Mouse (Mus musculus) heart, postnatal 0 days (tissue): ENCODE results near the gene Ss18l2.
A peak's percentile ranks its signal among the peaks of the same experiment; 100 is the strongest.

ENCODE experiments used
- CTCF ChIP-seq: IDR thresholded peaks from 2 replicates; pipeline ENCODE4 v1.5.1; 2016; ENCODE audit warnings: antibody characterized with exemption, control low read depth, low read depth
- EP300 ChIP-seq: IDR thresholded peaks from 2 replicates; pipeline ENCODE4 v1.6.1; 2016; ENCODE audit warnings: antibody characterized with exemption, low read depth

DNA sequence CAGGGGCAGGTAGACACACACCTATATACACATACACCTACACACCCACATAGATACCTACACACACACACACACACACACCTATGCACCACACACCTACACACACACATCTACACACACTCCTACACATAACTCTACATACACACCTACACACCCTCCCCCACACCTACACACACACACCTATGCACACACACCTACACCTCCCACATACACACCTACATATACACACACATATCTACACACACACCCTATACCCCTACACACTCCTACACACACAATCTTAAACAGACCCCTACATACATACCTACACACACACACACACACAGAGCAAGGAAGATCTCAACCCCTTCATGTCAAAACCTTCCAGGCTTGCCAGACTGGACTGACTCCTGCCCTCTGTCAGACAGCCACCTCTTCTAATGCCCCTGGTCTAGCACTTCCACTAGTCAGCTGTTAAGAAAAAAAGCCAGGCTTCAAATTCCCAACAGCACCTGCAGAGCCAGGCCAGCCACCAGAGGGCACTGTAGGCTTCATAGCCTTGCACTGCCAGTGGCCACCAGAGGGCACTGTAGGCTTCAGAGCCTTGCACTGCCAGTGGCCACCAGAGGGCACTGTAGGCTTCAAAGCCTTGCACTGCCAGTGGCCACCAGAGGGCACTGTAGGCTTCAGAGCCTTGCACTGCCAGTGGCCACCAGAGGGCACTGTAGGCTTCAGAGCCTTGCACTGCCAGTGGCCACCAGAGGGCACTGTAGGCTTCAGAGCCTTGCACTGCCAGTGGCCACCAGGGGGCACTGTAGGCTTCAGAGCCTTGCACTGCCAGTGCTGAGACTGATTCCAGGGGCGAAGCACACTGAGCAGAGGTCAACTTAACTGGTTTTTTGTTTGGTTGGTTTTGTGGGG is 12.7 kb upstream of the Ss18l2 start:
- TF ChIP-seq CTCF (peak; percentile 99), EP300 (no peak)
